Mouse (Mus musculus) stomach, embryonic 16.5 days (tissue): ENCODE results near the gene Vldlr. TPM values are rescaled to one million over a fixed set of nuclear protein-coding genes. Genes with fewer than 3 reads are reported as not detected.

Source experiments
- ATAC-seq: fragments of 200-750 bp; cut with Nextera tagmentation; 2 replicates; pipeline ENCODE4 v1.8.0; 2017; ENCODE audit warnings: moderate number of reproducible peaks, moderate TSS enrichment; ENCODE audit not compliant: insufficient read depth, low FRiP score
- H3K27ac ChIP-seq: fragments of 300-500 bp; sonication (generic); 2 replicates; pipeline ENCODE4 v1.5.1; 2014; ENCODE audit warnings: low read length
- H3K27me3 ChIP-seq: fragments of 300-500 bp; sonication (generic); 2 replicates; pipeline ENCODE4 v1.6.1; 2014; ENCODE audit warnings: low read length, control low read depth, mixed read lengths; ENCODE audit not compliant: control insufficient read depth, insufficient read depth
- H3K36me3 ChIP-seq: fragments of 300-500 bp; sonication (generic); 2 replicates; pipeline ENCODE4 v1.6.1; 2014; ENCODE audit warnings: low read length; ENCODE audit not compliant: control insufficient read depth, insufficient read depth
- H3K4me1 ChIP-seq: fragments of 300-500 bp; sonication (generic); 2 replicates; pipeline ENCODE4 v1.6.1; 2014; ENCODE audit warnings: low read length, control low read depth, mixed read lengths; ENCODE audit not compliant: control insufficient read depth, insufficient read depth
- H3K4me2 ChIP-seq: fragments of 300-500 bp; sonication (generic); 2 replicates; pipeline ENCODE4 v1.6.1; 2014; ENCODE audit warnings: low read depth, low read length, mixed read lengths
- H3K4me3 ChIP-seq: fragments of 300-500 bp; sonication (generic); replicated peaks from 2 replicates; pipeline ENCODE4 v1.5.1; 2014; ENCODE audit warnings: mild to moderate bottlenecking, low read length
- H3K9ac ChIP-seq: fragments of 300-500 bp; sonication (generic); 2 replicates; pipeline ENCODE4 v1.6.1; 2014; ENCODE audit warnings: low read length
- H3K9me3 ChIP-seq: fragments of 300-500 bp; sonication (generic); replicated peaks from 2 replicates; pipeline ENCODE4 v1.6.1; 2016; ENCODE audit warnings: low read length, control low read depth; ENCODE audit not compliant: control insufficient read depth
- WGBS: fragments of 180-500 bp; shearing (Covaris S2); extraction: QIAGEN DNeasy Blood & Tissue Kit; methylation state at CpG from one replicate; pipeline ENCODE4 v1.1.7; 2014; 5-methylcytosine and 5-hydroxymethylcytosine counted together
- polyA plus RNA-seq: library from polyadenylated mRNA; unstranded; fragments of >200 nt; fragmentation: Nextera tagmentation; extraction: Ambion mirVana; gene quantifications from 2 replicates; pipeline ENCODE4 v1.2.1, GENCODE M21; 2015

Gene Vldlr
- polyA plus RNA-seq, result 8.4 and 9.0 TPM in 2 replicates

DNA sequence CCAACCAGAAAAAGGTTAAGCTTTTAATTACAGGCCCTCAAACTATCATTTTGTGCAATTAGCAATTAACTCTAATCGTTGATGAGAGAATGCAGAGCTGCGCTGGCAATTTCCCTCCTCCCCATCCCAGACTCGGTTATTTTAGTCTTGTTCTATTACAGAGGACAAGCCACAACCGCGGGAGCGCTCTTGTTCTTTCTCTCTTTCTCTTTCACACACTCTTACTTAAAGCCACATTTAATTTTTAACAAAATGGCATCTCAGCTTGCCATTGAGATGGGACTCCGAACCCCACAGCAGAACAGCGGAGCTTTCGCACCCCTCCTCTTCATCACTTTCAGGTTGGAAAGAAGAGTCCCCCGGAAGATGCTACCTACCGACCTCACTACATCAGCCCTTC, at the start of gene Vldlr:
Gene Vldlr, plus strand, starts transcription at position 167 of the 400 bp plus-strand sequence.
- peak within 1 kb of the TSS; percentile 97 for H3K4me2 ChIP-seq
- no peak within 1 kb of the TSS for H3K27ac ChIP-seq
- H3K9ac ChIP-seq, result peak within 1 kb of the TSS; percentile 77
- H3K27me3 ChIP-seq, result peaks cover 4% of the 10 kb centered on the region; the same call in 1 of the 2 replicates
- H3K36me3 ChIP-seq, result no peaks in the 10 kb centered on the region
- no peak for ATAC-seq
- H3K9me3 ChIP-seq, result no peaks in the 10 kb centered on the region
- H3K4me1 ChIP-seq, result peaks cover 4% of the 10 kb centered on the region
- peak within 1 kb of the TSS; percentile 56 for H3K4me3 ChIP-seq
- WGBS, result 4% methylated on average over 11 of the region's 11 CpGs

DNA sequence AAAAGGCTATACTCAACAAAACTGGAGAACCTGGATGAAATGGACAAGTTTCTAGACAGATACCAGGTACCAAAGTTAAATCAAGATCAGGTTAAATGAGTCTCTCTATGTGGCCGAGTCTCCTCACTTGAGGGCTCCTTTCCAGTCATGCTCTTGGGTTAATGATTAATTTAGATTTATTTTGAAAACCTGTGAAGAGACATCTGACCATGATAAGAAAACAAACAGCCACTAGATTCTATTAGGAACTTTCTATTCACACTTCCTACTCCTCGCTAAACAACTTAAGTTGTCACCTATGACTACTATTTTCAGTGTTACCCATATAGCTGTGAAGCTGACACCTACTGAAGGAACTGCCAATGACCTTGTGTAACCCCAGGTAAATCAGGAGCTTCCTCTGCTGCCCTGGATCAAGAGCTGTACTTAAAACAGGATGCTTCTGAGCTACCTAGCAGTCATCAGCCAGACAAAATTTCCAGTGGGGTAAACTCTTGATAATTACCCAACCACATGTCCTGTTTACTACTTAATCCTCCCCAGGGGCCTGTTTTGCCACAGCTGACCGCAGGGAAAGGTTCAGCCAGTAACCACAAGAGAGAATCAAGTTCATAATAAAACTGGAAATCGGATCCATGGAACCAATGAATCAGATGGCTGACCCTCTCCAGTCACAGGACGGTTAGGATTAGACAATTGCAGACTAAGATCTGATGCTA, 48.5 kb upstream of the Vldlr start:
- H3K4me3 ChIP-seq, result no peak overlapping the region
- ATAC-seq, result no peak
- 68% methylated on average over 5 of the region's 5 CpGs for WGBS
- no peaks in the 10 kb centered on the region for H3K27me3 ChIP-seq
- H3K9me3 ChIP-seq, result no peaks in the 10 kb centered on the region
- no peak overlapping the region for H3K27ac ChIP-seq
- H3K4me1 ChIP-seq, result no peaks in the 10 kb centered on the region
- H3K4me2 ChIP-seq, result no peak overlapping the region
- H3K9ac ChIP-seq, result no peak overlapping the region
- H3K36me3 ChIP-seq, result no peaks in the 10 kb centered on the region

- H3K4me2 ChIP-seq, result no peak overlapping the region
- 44% methylated on average over 2 of the region's 2 CpGs for WGBS
- no peaks in the 10 kb centered on the region for H3K9me3 ChIP-seq
- ATAC-seq, result no peak
- H3K27ac ChIP-seq, result no peak overlapping the region
- H3K36me3 ChIP-seq, result no peaks in the 10 kb centered on the region
- H3K4me1 ChIP-seq, result no peaks in the 10 kb centered on the region
- no peak overlapping the region for H3K4me3 ChIP-seq
- H3K9ac ChIP-seq, result no peak overlapping the region
- H3K27me3 ChIP-seq, result no peaks in the 10 kb centered on the region
These were observed 42.4 kb upstream of the Vldlr start for GRCm38 (mm10) chr19:27173836-27174235.

GRCm38 (mm10) chr19:27175617-27176016, 40.7 kb upstream of the Vldlr start:
- ATAC-seq, result no peak
- no peak overlapping the region for H3K27ac ChIP-seq
- H3K36me3 ChIP-seq, result no peaks in the 10 kb centered on the region
- H3K27me3 ChIP-seq, result no peaks in the 10 kb centered on the region
- no peak overlapping the region for H3K9ac ChIP-seq
- no peaks in the 10 kb centered on the region for H3K4me1 ChIP-seq
- no peaks in the 10 kb centered on the region for H3K9me3 ChIP-seq
- 88% methylated on average over 1 of the region's 1 CpGs for WGBS
- H3K4me3 ChIP-seq, result no peak overlapping the region
- H3K4me2 ChIP-seq, result no peak overlapping the region

- H3K9ac ChIP-seq, result no peak overlapping the region
- WGBS, result 87% methylated on average over 4 of the region's 4 CpGs
- no peak for ATAC-seq
- no peaks in the 10 kb centered on the region for H3K36me3 ChIP-seq
- H3K4me3 ChIP-seq, result no peak overlapping the region
- no peaks in the 10 kb centered on the region for H3K27me3 ChIP-seq
- no peak overlapping the region for H3K27ac ChIP-seq
- no peak overlapping the region for H3K4me2 ChIP-seq
- H3K4me1 ChIP-seq, result 0 out of 2 replicates have a peak, but pooled peaks cover 3% of the 10 kb centered on the region
- no peaks in the 10 kb centered on the region for H3K9me3 ChIP-seq
These were observed 39.7 kb upstream of the Vldlr start for GRCm38 (mm10) chr19:27176558-27176957.

GRCm38 (mm10) chr19:27178195-27178807, 38.0 kb upstream of the Vldlr start:
- Histone ChIP-seq H3K27ac (no peak overlapping the region), H3K27me3 (no peaks in the 10 kb centered on the region), H3K4me2 (no peak overlapping the region), H3K4me3 (no peak overlapping the region), H3K9me3 (no peaks in the 10 kb centered on the region), H3K9ac (no peak overlapping the region), H3K36me3 (no peaks in the 10 kb centered on the region), H3K4me1 (0 out of 2 replicates have a peak, but pooled peaks cover 3% of the 10 kb centered on the region)
- no peak for ATAC-seq
- whole genome bisulfite sequencing, result 84% methylated on average over 5 of the region's 5 CpGs

GRCm38 (mm10) chr19:27180351-27181122, 35.7 kb upstream of the Vldlr start:
- Histone ChIP-seq H3K27me3 (no peaks in the 10 kb centered on the region), H3K4me1 (0 out of 2 replicates have a peak, but pooled peaks cover 3% of the 10 kb centered on the region), H3K36me3 (no peaks in the 10 kb centered on the region), H3K9ac (no peak overlapping the region), H3K4me3 (no peak overlapping the region), H3K4me2 (peak overlapping the region; percentile 22; the same call in 1 of the 2 replicates), H3K27ac (no peak overlapping the region), H3K9me3 (no peaks in the 10 kb centered on the region)
- 38% methylated on average over 18 of the region's 18 CpGs for WGBS
- ATAC-seq, result peak; percentile 58; the same call in 1 of the 2 replicates

- no peak overlapping the region for H3K9ac ChIP-seq
- no peak for ATAC-seq
- no peak overlapping the region for H3K4me2 ChIP-seq
- H3K36me3 ChIP-seq, result no peaks in the 10 kb centered on the region
- H3K4me1 ChIP-seq, result 0 out of 2 replicates have a peak, but pooled peaks cover 3% of the 10 kb centered on the region
- H3K27ac ChIP-seq, result no peak overlapping the region
- H3K4me3 ChIP-seq, result no peak overlapping the region
- H3K9me3 ChIP-seq, result no peaks in the 10 kb centered on the region
- WGBS, result 88% methylated on average over 7 of the region's 7 CpGs
- no peaks in the 10 kb centered on the region for H3K27me3 ChIP-seq
These were observed 32.8 kb upstream of the Vldlr start for GRCm38 (mm10) chr19:27183511-27183910.
